Mouse (Mus musculus): ENCODE results near the gene Tbpl1.

DNA sequence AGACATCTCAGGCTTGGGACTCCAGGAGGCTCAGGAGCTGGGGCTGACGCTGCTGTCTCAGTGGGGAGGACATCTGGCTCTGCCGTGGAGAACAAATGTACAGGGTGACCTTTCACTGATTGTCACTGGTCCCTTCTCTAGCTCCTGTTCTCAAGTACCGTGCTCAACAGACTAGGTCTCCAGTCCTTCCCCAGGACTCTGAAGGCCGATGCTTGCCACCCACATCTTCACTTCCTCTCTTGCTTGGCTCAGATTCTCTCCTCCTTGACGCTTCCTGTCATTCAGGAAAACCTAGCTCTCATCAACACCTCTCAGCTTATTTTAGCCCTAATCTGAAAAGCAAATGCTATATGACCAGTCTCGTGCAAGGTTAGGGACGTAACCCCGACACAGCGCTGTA lies 31.0 kb downstream of the Tbpl1 start:
- TF ChIP-seq MAX (IDR thresholded peaks at IDR 0.05; ENCODE audit: low read length) (no peak), CTCF (IDR thresholded peaks at IDR 0.05 in 2 of 3, conservative IDR thresholded peaks at IDR 0.05 in 1 of 3; ENCODE audit: control insufficient read depth in 1 of 3, insufficient read depth in 1 of 3, low read depth in 2 of 3, low read length in 3 of 3, poor library complexity in 1 of 3, severe bottlenecking in 1 of 3) (no peak), GATA1 (IDR thresholded peaks at IDR 0.05; ENCODE audit: low read depth, low read length) (no peak), NELFE (IDR thresholded peaks at IDR 0.05; ENCODE audit: low read depth, low read length) (no peak), NRF1 (IDR thresholded peaks at IDR 0.05; ENCODE audit: insufficient read depth, low read depth, low read length, poor library complexity, severe bottlenecking) (no peak), EP300 (IDR thresholded peaks at IDR 0.05; ENCODE audit: low read depth in 1 of 2, low read length in 2 of 2) (no peak)

Data from MEL (cell line).